Mouse (Mus musculus) liver, postnatal 0 days (tissue): ENCODE measurements around the gene B4galt1.
A peak's percentile ranks its signal among the peaks of the same experiment; 100 is the strongest.

ENCODE experiments used
- CTCF ChIP-seq: sonication (generic); IDR thresholded peaks from 2 replicates; pipeline ENCODE4 v1.5.1; 2016; ENCODE audit warnings: antibody characterized with exemption, low read depth
- EP300 ChIP-seq: IDR thresholded peaks from 2 replicates; pipeline ENCODE4 v1.6.1; 2016; ENCODE audit warnings: antibody characterized with exemption, low read depth, mild to moderate bottlenecking

DNA sequence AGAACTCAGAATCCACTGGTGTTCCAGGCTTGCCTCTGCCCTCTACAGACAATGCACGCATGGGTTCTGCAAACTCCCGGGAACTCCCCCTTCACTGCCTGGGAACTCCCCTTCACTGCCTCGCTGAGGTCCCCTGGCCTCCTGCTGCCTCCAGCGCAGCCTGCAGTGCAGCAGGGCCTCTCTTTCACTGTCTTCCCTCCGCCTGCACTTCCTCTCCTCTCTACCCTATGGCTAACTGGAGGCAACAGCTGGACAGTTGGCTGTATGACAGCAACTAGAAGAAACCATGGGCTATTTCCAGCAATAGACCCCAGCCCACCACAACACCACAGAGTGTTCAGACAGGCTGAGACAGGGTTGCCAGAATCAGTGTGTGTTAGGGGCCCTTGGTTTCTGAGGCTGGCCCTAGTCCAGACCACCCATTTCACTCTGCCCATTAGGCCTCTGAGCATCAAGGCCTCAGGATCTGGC, 9.5 kb downstream of the B4galt1 start:
- TF ChIP-seq CTCF (peak; percentile 13; the same call in 1 of the 2 replicates), EP300 (no peak)
